Mouse (Mus musculus) kidney, embryonic 14.5 days (tissue): ENCODE data around the gene Ptgdr. TPM values are rescaled to one million over a fixed set of nuclear protein-coding genes. Genes with fewer than 3 reads are reported as not detected.
"Not testable (repeated sequence)": the region's sequence is repeated elsewhere in the genome, so short reads cannot be mapped to it uniquely, and the experiment has no call there.

ENCODE experiments used
- ATAC-seq: fragments of 200-750 bp; cut with Nextera tagmentation; 2 replicates; pipeline ENCODE4 v1.8.0; 2017; ENCODE audit warnings: moderate number of reproducible peaks, mild to moderate bottlenecking, moderate TSS enrichment, moderate library complexity; ENCODE audit not compliant: low FRiP score, low TSS enrichment
- H3K27ac ChIP-seq: fragments of 300-500 bp; sonication (generic); 2 replicates; pipeline ENCODE4 v1.5.1; 2014; ENCODE audit warnings: low read depth, mild to moderate bottlenecking, low read length, moderate library complexity, mixed read lengths
- H3K27me3 ChIP-seq: fragments of 300-500 bp; sonication (generic); 2 replicates; pipeline ENCODE4 v1.6.1; 2014; ENCODE audit warnings: mild to moderate bottlenecking, low read length; ENCODE audit not compliant: control insufficient read depth, insufficient read depth
- H3K36me3 ChIP-seq: fragments of 300-500 bp; sonication (generic); 2 replicates; pipeline ENCODE4 v1.6.1; 2014; ENCODE audit warnings: low read length, mixed read lengths; ENCODE audit not compliant: control insufficient read depth, insufficient read depth
- H3K4me1 ChIP-seq: fragments of 300-500 bp; sonication (generic); 2 replicates; pipeline ENCODE4 v1.6.1; 2014; ENCODE audit warnings: low read length, mixed read lengths; ENCODE audit not compliant: control insufficient read depth, insufficient read depth
- H3K4me2 ChIP-seq: fragments of 300-500 bp; sonication (generic); replicated peaks from 2 replicates; pipeline ENCODE4 v1.6.1; 2014; ENCODE audit warnings: low read depth, mild to moderate bottlenecking, low read length
- H3K4me3 ChIP-seq: fragments of 300-500 bp; sonication (generic); 2 replicates; pipeline ENCODE4 v1.5.1; 2014; ENCODE audit warnings: mild to moderate bottlenecking, low read length
- H3K9ac ChIP-seq: fragments of 300-500 bp; sonication (generic); 2 replicates; pipeline ENCODE4 v1.6.1; 2014; ENCODE audit warnings: low read depth, mild to moderate bottlenecking, low read length, moderate library complexity
- H3K9me3 ChIP-seq: fragments of 300-500 bp; sonication (generic); 2 replicates; pipeline ENCODE4 v1.6.1; 2016; ENCODE audit warnings: low read length; ENCODE audit not compliant: control insufficient read depth
- WGBS: fragments of 180-500 bp; shearing (Covaris S2); extraction: QIAGEN DNeasy Blood & Tissue Kit; methylation state at CpG from one replicate; pipeline ENCODE4 v1.1.7; 2014; 5-methylcytosine and 5-hydroxymethylcytosine counted together
- polyA plus RNA-seq: library from polyadenylated mRNA; unstranded; fragments of >200 nt; fragmentation: Nextera tagmentation; extraction: Ambion mirVana; gene quantifications from 2 replicates; pipeline ENCODE4 v1.2.1, GENCODE M21; 2014

Ptgdr gene
- polyA plus RNA-seq, 1 experiment from 2014 or later, result not detected

- no peak overlapping the region for H3K4me2 ChIP-seq
- no peaks in the 10 kb centered on the region for H3K9me3 ChIP-seq
- H3K27me3 ChIP-seq, result no peaks in the 10 kb centered on the region
- no peak overlapping the region for H3K9ac ChIP-seq
- ATAC-seq, result no peak
- H3K4me1 ChIP-seq, result no peaks in the 10 kb centered on the region
- no peak overlapping the region for H3K4me3 ChIP-seq
- H3K27ac ChIP-seq, result no peak overlapping the region
- WGBS, result 62% methylated on average over 4 of the region's 4 CpGs
- H3K36me3 ChIP-seq, result no peaks in the 10 kb centered on the region
Measured at GRCm38 (mm10) chr14:44827736-44828135, 31.4 kb downstream of the Ptgdr start.

GRCm38 (mm10) chr14:44821177-44822057 lies 37.8 kb downstream of the Ptgdr start:
- no peak overlapping the region for H3K4me3 ChIP-seq
- no peaks in the 10 kb centered on the region for H3K9me3 ChIP-seq
- WGBS, result 74% methylated on average over 7 of the region's 7 CpGs
- no peaks in the 10 kb centered on the region for H3K4me1 ChIP-seq
- no peak overlapping the region for H3K27ac ChIP-seq
- H3K9ac ChIP-seq, result no peak overlapping the region
- no peaks in the 10 kb centered on the region for H3K27me3 ChIP-seq
- H3K36me3 ChIP-seq, result no peaks in the 10 kb centered on the region
- no peak for ATAC-seq
- H3K4me2 ChIP-seq, result no peak overlapping the region

GRCm38 (mm10) chr14:44813152-44813551 lies 46.0 kb downstream of the Ptgdr start:
- not testable (repeated sequence) for H3K9me3 ChIP-seq, H3K4me2 ChIP-seq, H3K9ac ChIP-seq, ATAC-seq, H3K27me3 ChIP-seq, H3K4me3 ChIP-seq, H3K4me1 ChIP-seq, H3K36me3 ChIP-seq, H3K27ac ChIP-seq

Other genes with a start within 250 kb of the Ptgdr start
- not detected in 2 replicates for gene Gm5624, start 231.4 kb downstream of the Ptgdr start, polyA plus RNA-seq
- not detected in 2 replicates for gene Gm8257, start 152.9 kb downstream of the Ptgdr start, polyA plus RNA-seq
- gene Gm8267, start 109.0 kb downstream of the Ptgdr start, polyA plus RNA-seq, result not detected in 2 replicates
- gene Ptger2, start 128.8 kb upstream of the Ptgdr start, polyA plus RNA-seq, result 0.37 and 0.42 TPM in 2 replicates